Mouse (Mus musculus): ENCODE data around the gene Taf3.

- TF ChIP-seq POLR2A (IDR thresholded peaks at IDR 0.05; ENCODE audit: low read depth, low read length) (no peak), CTCF (IDR thresholded peaks at IDR 0.05; ENCODE audit: extremely low read depth, insufficient read length, insufficient replicate concordance, low read depth, low read length) (0 out of 2 replicates have a peak, but pooled peaks have one; percentile 4)
These were observed 165.2 kb downstream of the Taf3 start for GRCm38 (mm10) chr2:9882926-9883802.
